Mouse (Mus musculus) ES-E14 (cell line): Measurements from ENCODE around the gene Senp2. TPM values are rescaled to one million over a fixed set of nuclear protein-coding genes. Genes with fewer than 3 reads are reported as not detected.
A peak's percentile ranks its signal among the peaks of the same experiment; 100 is the strongest.

Experiments used
- DNase-seq: peaks from one replicate; pipeline ENCODE4 v3.0.0-alpha.2; 2013; ENCODE audit warnings: low read depth, low spot score
- H3K27ac ChIP-seq: 2 replicates; pipeline ENCODE4 v1.5.1; 2012; ENCODE audit warnings: low read depth, mild to moderate bottlenecking, low read length, moderate library complexity, mixed read lengths; ENCODE audit not compliant: poor library complexity, insufficient read depth, severe bottlenecking
- H3K36me3 ChIP-seq: 2 replicates; pipeline ENCODE4 v1.6.1; 2012; ENCODE audit warnings: mild to moderate bottlenecking, low read length, moderate library complexity, mixed read lengths; ENCODE audit not compliant: control insufficient read depth, poor library complexity, insufficient read depth, severe bottlenecking
- H3K4me1 ChIP-seq, 2 experiments: fragments of 150-350 bp in 1 of 2; sonication (generic) in 1 of 2; 2 replicates each; pipeline ENCODE4 v1.6.1; 2012; ENCODE audit warnings: low read length in 2 of 2, mild to moderate bottlenecking in 1 of 2, mixed read lengths in 1 of 2; ENCODE audit not compliant: control insufficient read depth in 2 of 2, insufficient read depth in 2 of 2, poor library complexity in 1 of 2
- H3K4me3 ChIP-seq, 2 experiments: fragments of 150-350 bp in 1 of 2; sonication (generic) in 1 of 2; 2 replicates each; pipeline ENCODE4 v1.5.1; 2012; ENCODE audit warnings: low read length in 2 of 2, low read depth in 1 of 2, mild to moderate bottlenecking in 1 of 2, mixed read lengths in 1 of 2; ENCODE audit not compliant: insufficient read depth in 1 of 2, poor library complexity in 1 of 2, severe bottlenecking in 1 of 2
- H3K9ac ChIP-seq: 2 replicates; pipeline ENCODE4 v1.6.1; 2012; ENCODE audit warnings: low read depth, mild to moderate bottlenecking, low read length, mixed read lengths; ENCODE audit not compliant: poor library complexity, insufficient read depth, severe bottlenecking
- H3K9me3 ChIP-seq: fragments of 150-350 bp; sonication (generic); 2 replicates; pipeline ENCODE4 v1.6.1; 2012; ENCODE audit warnings: low read depth, mild to moderate bottlenecking, low read length; ENCODE audit not compliant: control insufficient read depth, insufficient read depth
- CHD2 ChIP-seq: IDR thresholded peaks from 2 replicates; pipeline ENCODE4 v1.6.1; 2014; ENCODE audit warnings: mild to moderate bottlenecking, low read depth, low read length, inconsistent platforms
- HCFC1 ChIP-seq: IDR thresholded peaks from 2 replicates; pipeline ENCODE4 v1.6.1; 2012; ENCODE audit warnings: low read length, inconsistent platforms, borderline replicate concordance; ENCODE audit not compliant: insufficient read depth
- MAFK ChIP-seq: IDR thresholded peaks from 2 replicates; pipeline ENCODE4 v1.6.1; 2014; ENCODE audit warnings: mild to moderate bottlenecking, low read depth, low read length, inconsistent platforms; ENCODE audit not compliant: insufficient read depth
- ZC3H11A ChIP-seq: IDR thresholded peaks from 2 replicates; pipeline ENCODE4 v1.6.1; 2012; ENCODE audit warnings: low read depth, mild to moderate bottlenecking, inconsistent platforms, low read length, borderline replicate concordance
- ZNF384 ChIP-seq: IDR thresholded peaks from 2 replicates; pipeline ENCODE4 v1.6.1; 2012; ENCODE audit warnings: low read depth, low read length, inconsistent platforms
- in situ Hi-C, 2 experiments: fragments of 600-800 bp; cut with MboI; formaldehyde crosslinking; loops; one replicate each; pipeline ENCODE4 v1.15.1; 2025; ENCODE audit warnings: low sequenced_read_pairs in 2 of 2, inconsistent platforms in 1 of 2; ENCODE audit not compliant: unreplicated experiment in 2 of 2
- total RNA-seq: library from RNA; depleted of rRNA; stranded (reverse); fragments of 300-350 nt; gene quantifications from 2 replicates; pipeline ENCODE4 v1.2.3, GENCODE M21; 2012

Senp2 gene
- total RNA-seq, 1 experiment, result 59.1 TPM

GRCm38 (mm10) chr16:22058871-22059270, 49.6 kb downstream of the Senp2 start:
- TF ChIP-seq ZNF384 (peak; percentile 81), MAFK (no peak)
- Histone ChIP-seq H3K9ac (no peak overlapping the region), H3K4me1 (peaks cover 0 to 13% of the 10 kb centered on the region in 2 experiments; a peak in 1 of 4 replicates), H3K36me3 (peaks cover 15% of the 10 kb centered on the region; the same call in 1 of the 2 replicates), H3K9me3 (no peaks in the 10 kb centered on the region), H3K4me3 (no peak overlapping the region), H3K27ac (no peak overlapping the region)
- no peak for DNase-seq
- in situ Hi-C loops, result no loop called here

- TF ChIP-seq CHD2, result no peak
- no peak for TF ChIP-seq HCFC1
- no peak for TF ChIP-seq ZC3H11A
- TF ChIP-seq MAFK, result no peak
- TF ChIP-seq ZNF384, result no peak
- Histone ChIP-seq H3K9ac (no peak overlapping the region), H3K36me3 (peaks cover 15% of the 10 kb centered on the region; the same call in 1 of the 2 replicates), H3K4me3 (no peak overlapping the region), H3K9me3 (no peaks in the 10 kb centered on the region), H3K27ac (no peak overlapping the region), H3K4me1 (peaks cover 0 to 20% of the 10 kb centered on the region in 2 experiments; a peak in 1 of 4 replicates)
- DNase-seq, result no peak
- in situ Hi-C loops, result no loop called here
These were observed 51.1 kb downstream of the Senp2 start for GRCm38 (mm10) chr16:22060416-22060815.

- peaks cover 15% of the 10 kb centered on the region; the same call in 1 of the 2 replicates for H3K36me3 ChIP-seq
These were observed 52.4 kb downstream of the Senp2 start for GRCm38 (mm10) chr16:22061555-22062160.

GRCm38 (mm10) chr16:22062284-22062683, 53.0 kb downstream of the Senp2 start:
- DNase-seq, result no peak
- Histone ChIP-seq H3K4me3 (no peak overlapping the region), H3K9me3 (no peaks in the 10 kb centered on the region), H3K9ac (no peak overlapping the region), H3K27ac (no peak overlapping the region), H3K36me3 (peaks cover 18% of the 10 kb centered on the region; the same call in 1 of the 2 replicates), H3K4me1 (peaks cover 0 to 27% of the 10 kb centered on the region in 2 experiments; a peak in 1 of 4 replicates)
- in situ Hi-C loops, result no loop called here
- TF ChIP-seq ZNF384 (no peak), ZC3H11A (no peak), HCFC1 (no peak), CHD2 (no peak), MAFK (no peak)

More at GRCm38 (mm10) chr16:22061555-22062160, 52.4 kb downstream of the Senp2 start:
- in situ Hi-C loops, result no loop called here
- no peak for DNase-seq
- Histone ChIP-seq H3K9me3 (no peaks in the 10 kb centered on the region), H3K9ac (no peak overlapping the region), H3K4me1 (peaks cover 0 to 24% of the 10 kb centered on the region in 2 experiments; a peak in 1 of 4 replicates), H3K27ac (no peak overlapping the region), H3K4me3 (no peak overlapping the region)
- TF ChIP-seq HCFC1 (no peak), MAFK (no peak), ZC3H11A (no peak), CHD2 (no peak), ZNF384 (no peak)
